Mouse (Mus musculus) cortical plate, adult 2 months (tissue): Measurements from ENCODE around the gene Tnfsf10. TPM values are rescaled to one million over a fixed set of nuclear protein-coding genes. Genes with fewer than 3 reads are reported as not detected.

Source experiments
- H3K27ac ChIP-seq: fragments of 200-500 bp; 2 replicates; pipeline ENCODE4 v1.5.1; 2012; ENCODE audit warnings: low read length, control low read depth, inconsistent platforms; ENCODE audit not compliant: insufficient read depth
- H3K4me1 ChIP-seq: fragments of 200-500 bp; 2 replicates; pipeline ENCODE4 v1.6.1; 2011; ENCODE audit warnings: low read length; ENCODE audit not compliant: control insufficient read depth, insufficient read depth
- H3K4me3 ChIP-seq: fragments of 200-500 bp; 2 replicates; pipeline ENCODE4 v1.5.1; 2011; ENCODE audit warnings: mild to moderate bottlenecking, low read length, control low read depth; ENCODE audit not compliant: insufficient read depth
- CTCF ChIP-seq: fragments of 200-500 bp; IDR thresholded peaks from 2 replicates; pipeline ENCODE4 v1.5.1; 2011; ENCODE audit warnings: mild to moderate bottlenecking, control low read depth, low read length; ENCODE audit not compliant: insufficient read depth; ENCODE audit errors: extremely low read depth
- POLR2A ChIP-seq: fragments of 200-500 bp; IDR thresholded peaks from 2 replicates; pipeline ENCODE4 v1.6.1; 2011; ENCODE audit warnings: mild to moderate bottlenecking, low read length, control low read depth; ENCODE audit not compliant: insufficient read depth; ENCODE audit errors: extremely low read depth
- polyA plus RNA-seq: library from polyadenylated mRNA; depleted of rRNA; stranded (reverse); fragments of >200 nt; gene quantifications from 2 replicates; pipeline ENCODE4 v1.2.3, GENCODE M21; 2012

Gene Tnfsf10
- polyA plus RNA-seq, 1 experiment = 2.4 TPM

GRCm38 (mm10) chr3:27300451-27300850 is 16.4 kb upstream of the Tnfsf10 start:
- TF ChIP-seq CTCF (no peak), POLR2A (no peak)

DNA sequence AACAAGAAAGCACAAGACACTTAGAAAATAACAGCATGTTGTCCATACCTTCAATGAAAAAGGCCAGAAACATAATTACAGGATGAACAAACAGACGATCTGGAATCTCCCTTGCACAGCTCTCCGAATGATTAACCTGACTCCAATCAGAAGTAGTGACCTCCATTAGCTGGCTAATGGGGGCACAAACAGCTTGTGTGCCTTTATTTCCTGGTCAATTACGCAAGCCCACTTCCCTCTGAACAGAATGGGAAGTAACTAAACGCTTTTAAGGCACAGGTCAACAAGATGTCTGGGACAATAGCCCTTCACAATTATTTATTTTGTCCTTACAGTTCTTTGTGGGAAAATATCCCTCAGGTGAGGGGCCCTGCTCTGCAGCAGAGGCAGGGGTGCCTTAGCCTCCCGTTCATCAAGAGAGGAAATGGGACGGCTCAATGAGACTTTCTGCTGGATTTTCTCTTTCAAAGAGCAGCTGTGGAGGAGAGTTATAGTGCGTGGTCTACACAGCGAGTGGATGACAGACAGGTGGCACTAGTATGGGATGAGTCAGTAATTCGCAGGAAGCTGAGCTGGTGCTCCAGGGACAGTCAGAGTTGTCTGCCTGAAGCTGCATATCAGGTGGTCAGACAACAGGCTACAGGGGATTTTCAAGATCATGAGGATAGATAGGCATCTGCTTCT is 14.3 kb upstream of the Tnfsf10 start:
- no peak for TF ChIP-seq CTCF
- no peak for TF ChIP-seq POLR2A
- 0 out of 2 replicates have a peak overlapping the region, but pooled peaks have one; percentile 23 for H3K27ac ChIP-seq
- no peak overlapping the region for H3K4me3 ChIP-seq
- no peaks in the 10 kb centered on the region for H3K4me1 ChIP-seq

More at GRCm38 (mm10) chr3:27300451-27300850, 16.4 kb upstream of the Tnfsf10 start:
- no peak overlapping the region for H3K27ac ChIP-seq
- H3K4me1 ChIP-seq = no peaks in the 10 kb centered on the region
- no peak overlapping the region for H3K4me3 ChIP-seq

- Histone ChIP-seq H3K4me1 (no peaks in the 10 kb centered on the region), H3K4me3 (no peak overlapping the region), H3K27ac (no peak overlapping the region)
- no peak for TF ChIP-seq CTCF
- TF ChIP-seq POLR2A = no peak
Observed at GRCm38 (mm10) chr3:27306815-27307214, 10.0 kb upstream of the Tnfsf10 start.

- H3K4me3 ChIP-seq = no peak overlapping the region
- TF ChIP-seq CTCF (no peak), POLR2A (no peak)
- H3K4me1 ChIP-seq = no peaks in the 10 kb centered on the region
- H3K27ac ChIP-seq = no peak overlapping the region
Observed at GRCm38 (mm10) chr3:27310973-27311372, 5.9 kb upstream of the Tnfsf10 start.

- no peaks in the 10 kb centered on the region for H3K4me1 ChIP-seq
- no peak overlapping the region for H3K27ac ChIP-seq
- TF ChIP-seq POLR2A (no peak), CTCF (no peak)
- H3K4me3 ChIP-seq = no peak overlapping the region
Observed at GRCm38 (mm10) chr3:27311475-27311874, 5.4 kb upstream of the Tnfsf10 start.

DNA sequence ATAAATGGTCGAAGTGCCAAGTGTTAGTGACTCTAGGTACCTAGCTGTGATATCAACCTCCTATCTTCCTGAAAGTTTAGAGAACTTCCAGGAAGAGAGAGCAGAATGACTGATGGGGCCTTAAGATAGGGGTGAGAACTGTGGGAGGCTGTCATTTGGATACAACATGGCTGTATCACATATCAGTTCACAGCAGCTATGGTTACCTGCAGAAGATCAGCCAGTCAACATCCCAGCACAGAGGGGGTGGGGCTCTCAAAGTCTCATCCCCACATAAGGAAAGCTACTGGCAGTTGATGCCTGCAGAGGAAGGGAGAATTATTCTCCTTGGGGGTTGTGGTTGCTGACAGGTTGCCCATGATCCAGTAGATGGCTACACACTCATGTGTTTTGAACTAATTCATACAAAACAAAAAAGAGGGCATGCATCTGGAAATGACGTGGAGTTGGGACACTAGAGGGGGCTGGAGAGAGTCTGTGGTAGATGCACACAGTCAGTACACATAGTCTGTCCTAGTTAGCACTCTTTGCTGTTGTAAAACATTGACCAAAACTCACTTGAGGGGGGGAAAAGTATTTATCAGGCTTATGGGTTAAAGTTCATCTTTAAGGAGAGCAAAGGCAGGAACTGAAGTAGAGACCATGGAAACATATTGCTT is 2.2 kb upstream of the Tnfsf10 start:
- Histone ChIP-seq H3K4me1 (no peaks in the 10 kb centered on the region), H3K27ac (no peak overlapping the region), H3K4me3 (no peak overlapping the region)
- no peak for TF ChIP-seq CTCF
- no peak for TF ChIP-seq POLR2A

DNA sequence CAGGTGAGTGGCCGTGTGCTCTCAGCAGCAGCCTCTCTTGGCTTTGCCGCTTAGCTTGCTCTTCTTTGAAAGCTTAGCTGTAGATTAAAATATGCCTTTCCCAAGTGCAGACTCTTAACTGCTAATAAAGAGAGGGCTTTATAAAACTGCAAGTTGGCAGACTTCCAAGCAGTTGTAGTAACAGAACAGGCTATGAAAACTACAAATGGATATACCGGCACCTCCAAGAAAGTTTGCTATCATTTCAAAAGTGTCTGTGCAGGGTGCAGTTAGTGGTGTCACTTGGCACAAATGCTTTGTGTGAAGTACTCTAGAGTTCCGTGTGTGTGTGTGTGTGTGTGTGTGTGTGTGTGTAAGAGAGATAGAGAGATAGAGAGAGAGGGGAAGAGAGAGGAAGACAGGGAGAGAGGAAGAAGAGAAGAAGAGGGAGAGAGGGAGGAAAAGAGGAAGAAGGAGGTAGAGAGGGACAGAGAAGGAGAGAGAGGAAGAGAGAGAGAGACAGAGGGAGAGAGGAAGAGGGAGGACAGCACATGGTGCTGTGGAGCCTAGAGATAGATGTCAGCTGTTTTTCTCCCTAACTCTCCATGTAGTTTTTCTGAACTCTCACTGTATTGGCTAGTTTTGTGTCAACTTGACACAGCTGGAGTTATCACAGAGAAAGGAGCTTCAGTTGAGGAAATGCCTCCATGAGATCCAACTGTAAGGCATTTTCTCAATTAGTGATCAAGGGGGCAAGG is 628 bp downstream of the Tnfsf10 start:
- H3K4me3 ChIP-seq = peak overlapping the region; percentile 30
- no peak overlapping the region for H3K27ac ChIP-seq
- H3K4me1 ChIP-seq = no peaks in the 10 kb centered on the region
- TF ChIP-seq CTCF = no peak
- no peak for TF ChIP-seq POLR2A

DNA sequence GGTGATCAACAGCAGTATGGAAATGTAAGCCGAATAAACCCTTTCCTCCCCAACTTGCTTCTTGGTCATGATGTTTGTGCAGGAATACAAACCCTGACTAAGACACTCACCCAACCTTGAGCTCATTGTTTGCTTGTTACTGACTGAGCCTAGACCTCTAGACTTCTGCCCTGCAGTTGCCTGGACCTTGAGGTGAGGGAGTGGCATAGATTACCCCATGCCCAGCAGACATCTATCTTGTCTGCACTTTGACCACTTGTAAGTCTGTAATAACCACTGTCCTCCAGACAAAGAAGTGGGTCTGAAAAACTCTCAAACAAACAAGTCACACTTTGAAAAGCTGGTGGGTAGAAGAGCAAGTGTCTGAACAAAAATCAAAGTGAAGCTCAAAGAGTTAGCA is 2.8 kb downstream of the Tnfsf10 start:
- no peak for TF ChIP-seq POLR2A
- no peak for TF ChIP-seq CTCF
- no peak overlapping the region for H3K4me3 ChIP-seq
- H3K27ac ChIP-seq = no peak overlapping the region
- no peaks in the 10 kb centered on the region for H3K4me1 ChIP-seq

GRCm38 (mm10) chr3:27320613-27321495 is 4.0 kb downstream of the Tnfsf10 start:
- TF ChIP-seq CTCF (no peak), POLR2A (no peak)
- no peaks in the 10 kb centered on the region for H3K4me1 ChIP-seq
- H3K4me3 ChIP-seq = no peak overlapping the region
- peak overlapping the region; percentile 3; the same call in 1 of the 2 replicates for H3K27ac ChIP-seq
